Mouse (Mus musculus): ENCODE data around the gene Zmat5.

DNA sequence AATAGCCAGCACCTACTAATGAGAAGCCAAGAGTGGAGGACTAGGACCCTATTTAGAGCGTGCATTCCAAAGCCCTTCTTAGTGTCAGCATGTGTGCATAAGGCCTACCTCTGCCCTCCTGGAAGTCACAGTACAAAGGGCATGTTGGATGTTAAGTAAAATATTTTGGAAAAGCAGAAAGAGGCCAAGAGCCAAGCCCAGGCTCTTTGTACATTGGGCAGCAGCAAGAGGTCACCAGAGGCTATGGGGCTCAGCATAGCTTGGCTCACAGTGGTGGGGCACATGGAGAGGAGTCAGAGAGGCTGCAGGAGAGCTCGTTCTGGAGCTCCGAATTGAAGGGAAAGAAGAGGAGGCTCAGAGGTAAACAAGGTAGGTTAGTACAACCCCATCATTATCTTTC lies 17.5 kb upstream of the Zmat5 start:
- TF ChIP-seq GATA1 (IDR thresholded peaks at IDR 0.05; ENCODE audit: low read length) = no peak
- no peak for TF ChIP-seq TAL1 (IDR thresholded peaks at IDR 0.05; ENCODE audit: low read length)
